Mouse (Mus musculus) right cerebral cortex, postnatal 36 days (tissue): ENCODE data around the gene Snx15.

Source experiments
- DNase-seq, 2 experiments: peaks; one replicate each; pipeline ENCODE4 v3.0.0; 2022; ENCODE audit warnings: low spot score in 2 of 2, mixed read lengths in 1 of 2

Gene Snx15

DNA sequence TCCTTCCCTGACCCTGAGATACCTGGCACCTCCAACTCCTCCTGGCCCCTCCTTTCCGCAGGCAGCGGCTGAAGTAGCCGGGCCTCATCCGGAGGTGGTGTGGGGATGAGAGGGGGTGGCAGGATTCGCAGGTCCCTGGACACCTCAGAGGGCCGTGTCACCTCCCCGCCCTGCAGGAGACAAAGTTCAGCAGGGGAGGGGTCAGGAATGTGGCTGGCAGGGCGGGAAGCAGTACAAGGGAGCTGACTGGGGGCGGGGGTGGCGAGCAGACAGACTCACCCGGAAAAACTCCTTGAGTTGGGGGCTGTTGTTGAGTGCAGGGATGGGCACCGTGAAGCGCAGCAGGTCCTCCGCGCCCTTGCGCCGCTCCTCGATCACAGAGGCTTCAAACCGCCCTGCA, 6.3 kb downstream of the Snx15 start:
- no peak for DNase-seq

DNA sequence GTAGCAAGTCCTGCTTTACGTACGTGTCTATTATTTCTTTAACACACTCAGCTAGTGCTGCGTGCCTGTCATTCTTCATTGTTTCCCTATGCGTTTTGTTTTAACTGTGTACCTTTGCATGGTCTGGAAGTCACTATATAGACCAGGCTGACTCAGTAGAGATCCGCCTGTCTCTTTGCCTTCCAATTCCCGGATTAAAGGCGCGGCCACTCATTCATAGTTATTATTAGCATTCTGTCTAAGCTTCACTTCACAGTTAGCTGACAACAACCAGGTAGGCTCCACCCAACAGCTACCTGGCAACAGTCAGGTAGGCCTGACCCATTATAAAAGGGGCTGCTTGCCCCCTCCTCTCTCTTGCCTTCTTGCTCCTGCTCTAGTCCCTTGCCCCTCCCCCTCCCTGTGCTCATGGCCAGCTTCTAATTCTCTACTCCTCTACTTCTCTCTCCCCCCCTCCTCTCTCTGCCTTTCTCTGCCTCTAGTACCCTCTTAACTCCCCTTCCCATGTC, 9.4 kb downstream of the Snx15 start:
- no peak for DNase-seq

DNA sequence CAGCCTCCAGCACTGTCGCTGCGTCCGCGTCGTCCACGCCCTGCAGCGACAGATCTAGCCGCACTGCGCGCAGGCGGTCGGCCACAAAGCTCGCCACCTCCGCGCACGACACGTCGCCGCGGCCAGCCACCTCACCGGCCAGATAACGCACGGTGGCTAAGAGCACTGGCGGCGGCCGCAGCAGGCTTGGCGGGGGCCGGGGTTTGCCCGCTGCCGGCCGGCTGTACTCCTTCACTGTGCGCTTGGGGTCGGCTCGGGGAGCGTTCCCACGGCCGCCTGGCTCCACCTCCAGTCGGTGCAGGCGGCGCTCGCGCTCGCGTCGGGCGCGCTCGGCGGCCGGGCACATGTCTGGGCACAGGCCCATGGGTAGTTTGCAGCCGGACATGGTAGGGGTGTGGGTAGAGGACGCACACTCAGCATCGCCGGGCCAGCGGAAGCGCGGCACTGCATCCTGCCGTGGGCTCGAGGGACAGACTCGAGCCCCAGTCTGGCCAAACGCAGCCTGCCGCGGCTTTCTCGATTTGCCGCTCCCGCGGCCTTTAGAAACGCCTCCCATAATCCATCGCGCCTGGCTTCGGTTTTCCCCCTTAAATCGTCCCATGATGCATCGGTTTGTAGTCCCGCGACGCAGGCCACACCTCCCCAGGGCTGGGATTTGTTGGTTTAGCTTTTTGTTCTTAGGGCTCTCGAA, 10.0 kb downstream of the Snx15 start, which contains the start of gene Sac3d1:
Gene Sac3d1, minus strand, starts transcription at position 665 of the 691 bp plus-strand sequence.
- peak; percentile 85 to 89 for DNase-seq

DNA sequence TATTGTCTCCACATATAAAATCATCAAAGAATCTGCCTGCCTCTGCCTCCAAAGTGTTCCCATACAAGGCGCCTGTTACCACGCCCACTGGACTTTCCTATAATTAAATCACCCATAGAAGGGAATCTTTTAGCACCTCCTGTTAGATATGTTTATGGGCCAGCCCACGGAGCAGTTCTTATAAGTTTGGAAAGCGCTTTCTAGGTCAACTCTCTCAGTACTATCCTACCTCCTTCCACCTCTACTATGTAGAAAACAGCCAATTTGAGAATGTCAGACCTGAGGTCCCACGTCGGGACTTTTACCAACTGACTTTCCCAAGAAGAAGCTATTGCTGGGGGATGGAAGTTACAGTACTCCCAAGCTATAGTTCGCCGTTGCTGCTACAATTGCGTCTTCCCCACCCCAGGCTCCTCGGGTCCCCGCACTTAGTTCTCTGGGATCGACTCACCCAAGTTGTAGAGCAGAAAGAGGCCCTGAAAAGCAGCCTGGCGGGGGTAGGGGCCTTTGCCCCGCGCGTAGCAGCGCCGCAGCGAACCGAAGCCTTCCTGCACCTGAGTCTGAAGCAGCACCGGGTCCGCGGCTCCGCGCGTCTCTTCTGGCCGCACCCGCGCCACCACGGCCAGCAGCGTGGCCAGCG, 10.6 kb downstream of the Snx15 start:
- DNase-seq: no peak

DNA sequence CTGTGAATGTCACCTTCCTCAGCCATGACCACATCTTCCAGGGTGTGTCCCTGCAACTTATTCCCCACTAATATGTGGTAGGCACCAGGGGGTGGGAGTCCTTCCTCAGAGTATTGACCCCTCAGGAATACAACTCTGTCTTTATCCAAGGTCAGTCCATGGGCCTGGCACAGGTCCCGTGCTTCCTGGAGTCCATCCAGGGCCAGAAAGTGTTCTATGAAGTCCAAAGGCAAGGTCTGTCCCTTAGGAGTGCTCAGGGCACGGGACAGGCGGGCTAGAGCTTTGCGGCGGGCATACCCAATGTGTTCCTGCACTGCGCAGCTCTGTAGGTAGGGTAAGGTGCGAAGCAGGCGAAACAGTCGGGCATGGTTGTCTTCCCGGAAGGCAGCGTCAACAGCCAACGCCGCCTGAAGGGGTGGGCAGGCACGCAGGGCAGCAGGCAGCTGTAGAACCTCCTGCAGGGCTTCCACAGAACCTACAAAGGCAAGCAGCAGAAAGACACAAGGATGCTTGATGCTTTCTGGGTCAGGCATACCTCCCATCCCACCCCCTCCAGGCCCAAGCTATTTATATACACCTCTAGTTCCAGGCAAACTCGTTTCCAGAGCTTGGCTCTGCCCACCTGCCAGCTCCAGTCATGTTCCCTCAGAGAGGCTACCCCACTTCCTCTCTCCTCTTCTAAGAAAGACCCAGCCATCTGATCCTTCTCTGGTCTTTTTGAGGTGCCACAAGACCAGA, 11.8 kb downstream of the Snx15 start:
- DNase-seq: no peak

DNA sequence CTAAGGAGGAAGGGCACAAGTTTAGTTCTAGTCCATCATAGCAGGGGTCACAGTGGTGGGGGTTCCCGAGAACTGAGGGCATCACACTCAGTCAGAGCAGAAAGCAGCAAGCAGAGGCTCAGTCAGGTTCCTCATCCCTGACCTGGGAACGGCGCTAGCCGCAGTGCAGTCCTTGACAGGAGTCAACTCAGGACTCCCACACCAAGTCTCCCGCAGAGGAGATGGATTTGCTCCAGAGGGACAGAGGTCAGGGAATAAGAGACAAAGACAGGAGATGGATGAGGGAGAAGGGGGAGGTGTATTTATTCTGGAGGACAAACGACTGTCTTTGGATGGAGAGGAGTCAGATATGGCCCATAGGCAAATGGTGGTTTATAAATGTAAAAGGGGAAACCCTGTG, 15.0 kb downstream of the Snx15 start:
- no peak for DNase-seq

DNA sequence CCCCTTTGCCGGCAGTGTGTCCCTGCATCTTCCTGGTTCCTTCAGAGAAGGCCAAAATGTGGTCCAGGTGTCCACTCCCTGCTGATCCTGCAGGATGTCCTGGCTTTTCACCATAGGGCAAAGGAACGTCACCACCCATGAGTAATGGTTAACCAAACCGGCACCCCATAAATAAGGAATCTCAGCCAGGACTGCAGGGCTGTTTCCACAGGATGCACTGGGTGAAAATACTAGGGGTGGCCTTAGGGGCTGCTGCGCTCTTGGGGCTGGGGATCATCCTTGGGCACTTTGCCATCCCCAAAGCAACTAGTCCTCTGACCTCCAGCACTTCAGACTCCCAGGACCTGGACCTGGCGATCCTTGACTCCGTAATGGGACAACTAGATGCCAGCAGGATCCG, 22.5 kb downstream of the Snx15 start, which contains the start of gene Naaladl1:
Gene Naaladl1, plus strand, starts transcription at position 197 of the 400 bp plus-strand sequence.
- DNase-seq: no peak

DNA sequence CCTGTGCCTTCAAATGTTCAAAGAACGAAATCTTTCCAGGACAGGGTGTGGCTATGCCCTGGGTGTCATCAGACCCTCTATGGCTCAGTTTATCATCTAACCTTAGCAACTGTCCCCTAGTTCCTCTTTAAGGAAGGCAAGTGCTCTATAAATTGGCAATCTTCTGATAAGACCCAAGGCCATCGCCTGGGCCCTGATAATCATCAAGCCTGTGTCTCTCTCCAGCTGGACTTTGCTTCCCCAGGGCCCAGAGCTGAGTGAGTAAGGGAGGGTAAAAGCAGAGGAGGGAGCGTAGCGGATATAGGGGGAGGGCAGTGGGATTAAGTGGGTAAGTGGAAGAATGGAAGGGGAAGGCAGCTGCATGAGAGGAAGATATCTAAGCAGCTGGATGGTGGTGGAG, 23.6 kb downstream of the Snx15 start:
- DNase-seq: no peak

DNA sequence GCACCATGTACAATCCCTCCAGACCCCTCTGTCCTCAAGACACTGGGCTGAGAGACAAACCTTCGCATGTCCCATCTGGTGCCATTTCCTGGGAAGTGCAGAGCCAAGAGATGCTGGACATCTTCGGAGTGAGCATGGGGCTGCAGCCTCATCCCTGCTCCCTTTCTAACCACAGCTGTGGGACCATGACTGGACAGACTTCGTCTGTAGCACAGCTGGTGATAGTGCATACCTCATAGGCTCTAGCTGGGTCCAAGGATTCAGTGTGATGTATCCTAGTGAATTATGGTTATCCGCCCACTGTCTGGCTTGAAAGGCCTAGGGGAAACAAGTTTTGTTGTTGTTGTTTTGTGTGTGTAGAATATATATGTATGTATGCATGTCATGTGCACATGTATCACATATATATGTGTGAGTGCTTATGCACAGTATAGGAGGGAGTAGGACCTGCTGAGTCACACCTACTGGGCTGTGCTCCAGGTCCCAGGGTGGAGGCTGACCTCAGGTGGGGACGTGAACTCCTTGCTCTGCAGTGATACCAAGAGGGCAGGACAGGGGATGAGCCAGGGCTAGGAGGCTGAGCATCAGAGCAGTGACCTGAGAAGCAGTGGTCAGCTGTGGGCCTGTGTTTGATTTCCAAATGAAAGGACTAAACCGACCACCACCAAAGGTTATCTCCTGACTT, 25.8 kb downstream of the Snx15 start:
- DNase-seq: no peak

DNA sequence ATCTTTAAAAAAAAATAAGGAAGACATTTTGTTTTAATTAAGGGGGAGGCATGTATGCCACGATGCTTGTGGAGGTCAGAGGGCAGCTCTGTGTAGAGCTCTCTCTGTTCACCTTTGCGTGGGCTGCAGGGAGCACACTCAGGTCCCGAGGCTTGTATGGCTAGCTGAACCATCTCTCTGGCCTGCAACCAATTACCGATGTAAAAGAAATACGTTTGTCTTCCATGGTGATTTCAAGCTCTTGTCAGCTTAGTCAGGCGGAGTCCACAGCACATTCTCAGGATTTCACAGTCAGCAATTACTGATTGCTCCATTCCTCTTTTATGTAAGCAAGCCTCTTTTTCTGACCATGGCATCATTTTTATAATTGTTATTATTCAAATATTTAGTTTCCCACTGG, 26.9 kb downstream of the Snx15 start:
- no peak for DNase-seq

DNA sequence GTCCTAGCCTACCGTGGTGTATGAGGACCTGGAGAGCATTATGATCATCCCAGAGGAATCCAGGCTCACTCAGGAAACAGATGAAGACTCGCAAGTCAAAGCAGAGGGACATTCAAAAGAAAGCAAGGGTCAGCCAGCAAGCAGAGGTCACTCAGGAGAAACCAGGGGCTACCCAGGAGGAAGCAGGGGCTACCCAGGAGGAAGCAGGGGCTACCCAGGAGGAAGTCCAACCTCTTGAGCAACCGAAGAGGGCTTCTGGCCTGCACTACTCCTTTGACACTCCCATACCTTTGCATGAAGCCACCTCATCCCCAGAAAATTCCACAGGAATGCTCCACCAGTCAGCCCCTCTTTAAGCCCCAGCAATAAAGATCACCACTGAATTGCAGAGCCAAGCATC, 30.3 kb downstream of the Snx15 start:
- no peak for DNase-seq

DNA sequence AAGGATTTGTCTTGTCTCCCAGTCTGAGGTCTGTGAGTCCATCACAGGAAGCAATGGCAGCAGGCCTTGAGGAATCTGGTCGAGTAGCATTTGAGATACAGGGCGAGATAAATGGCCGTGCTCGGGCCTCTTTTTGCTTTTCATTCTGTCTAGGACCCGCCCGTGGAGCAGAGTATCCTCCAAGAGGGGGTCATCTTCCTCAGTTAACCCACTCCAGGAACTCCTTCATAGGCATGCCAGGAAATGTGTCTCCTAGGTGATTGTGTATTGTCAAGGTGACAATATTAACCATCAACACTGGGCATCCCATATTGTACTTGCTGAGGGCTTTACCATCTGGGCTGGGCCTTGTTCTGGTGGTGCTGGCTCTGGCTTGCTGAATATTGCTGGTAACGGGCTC, 34.0 kb downstream of the Snx15 start, which contains the start of gene AC131692.1:
Gene AC131692.1, plus strand, starts transcription at position 301 of the 400 bp plus-strand sequence.
- no peak for DNase-seq

DNA sequence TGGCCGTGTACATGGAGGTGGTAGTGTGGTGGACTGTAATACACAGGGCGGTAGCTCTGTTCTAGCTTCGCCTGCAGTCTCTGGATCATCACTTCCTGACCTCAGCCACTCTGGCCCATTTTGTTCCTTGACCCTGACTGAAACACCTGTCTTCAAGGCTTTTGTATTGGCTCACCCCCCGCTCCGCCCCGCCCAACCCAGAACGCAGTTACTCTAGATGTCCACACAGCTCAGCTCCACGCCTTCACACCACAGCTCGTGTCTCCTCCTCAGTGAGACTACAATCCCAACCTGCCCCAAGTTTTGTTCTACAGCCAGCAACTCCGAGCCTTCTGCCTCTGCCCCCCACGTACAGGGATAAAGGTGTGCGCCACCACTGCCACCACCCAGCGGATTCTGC, 39.3 kb downstream of the Snx15 start:
- no peak for DNase-seq

DNA sequence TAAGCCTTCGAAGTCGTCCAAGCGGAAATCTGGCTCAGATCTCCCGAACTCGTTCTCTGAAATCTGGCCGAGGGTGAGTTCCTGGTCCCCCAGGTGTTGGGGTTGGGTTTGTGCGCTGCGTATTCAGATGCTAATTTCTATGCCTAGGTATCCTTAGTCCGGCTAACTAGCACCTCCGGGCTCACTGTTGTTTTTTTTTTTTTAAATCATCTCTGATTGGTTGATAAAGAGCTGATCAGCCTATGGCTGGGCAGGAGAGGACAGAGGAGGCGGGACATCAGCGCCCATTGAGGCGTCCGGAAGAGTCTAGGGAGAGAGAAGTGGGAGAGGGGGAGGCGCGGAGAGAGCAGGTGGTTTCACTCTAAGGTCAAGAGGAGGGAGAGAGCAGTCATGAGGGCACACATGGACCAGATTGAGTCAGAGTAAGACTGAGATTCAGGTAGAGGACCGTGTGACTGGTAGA, 42.7 kb downstream of the Snx15 start:
- DNase-seq: no peak

DNA sequence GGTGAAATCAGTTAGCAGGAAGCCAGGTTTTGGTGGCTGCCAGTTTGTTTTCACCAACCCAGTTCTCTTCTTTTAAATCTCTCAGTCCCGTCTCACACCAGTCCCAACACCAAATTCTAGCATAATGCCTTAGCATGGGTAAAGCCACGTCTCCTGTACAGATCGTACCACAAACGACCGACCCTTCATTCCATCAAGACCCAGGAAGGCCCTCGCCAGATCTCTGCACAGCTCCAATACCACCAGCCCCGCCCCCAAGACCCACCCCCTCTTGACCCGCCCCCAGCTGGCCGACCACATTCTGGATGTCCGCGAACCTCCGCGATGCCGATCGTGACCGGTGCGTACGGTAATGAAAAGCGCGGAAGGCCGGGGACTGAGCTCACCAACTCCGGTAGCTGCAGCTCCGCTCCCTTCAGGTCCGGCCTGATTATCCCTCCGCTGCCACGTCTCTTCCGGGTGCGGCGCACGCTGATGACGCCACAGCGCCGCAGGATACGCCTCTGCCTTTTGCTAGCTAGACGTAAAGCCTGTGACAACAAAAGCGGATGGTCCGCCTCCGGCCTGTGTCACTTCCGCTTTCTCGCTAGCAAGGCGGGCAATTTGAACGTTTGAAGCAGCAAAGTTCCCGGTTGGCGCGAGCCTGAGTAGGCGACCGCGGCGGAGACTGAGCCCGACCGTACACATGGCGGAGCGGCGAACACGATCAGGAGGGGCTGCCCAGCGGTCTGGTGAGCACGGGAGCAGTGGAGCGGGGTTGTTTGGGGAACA, 43.4 kb downstream of the Snx15 start, which contains the start of the genes Zfpl1 and Cdca5:
Gene Zfpl1, minus strand, starts transcription at position 479 of the 771 bp plus-strand sequence.
Gene Cdca5, plus strand, starts transcription at position 506 of the 771 bp plus-strand sequence.
- peak; percentile 97 for DNase-seq

DNA sequence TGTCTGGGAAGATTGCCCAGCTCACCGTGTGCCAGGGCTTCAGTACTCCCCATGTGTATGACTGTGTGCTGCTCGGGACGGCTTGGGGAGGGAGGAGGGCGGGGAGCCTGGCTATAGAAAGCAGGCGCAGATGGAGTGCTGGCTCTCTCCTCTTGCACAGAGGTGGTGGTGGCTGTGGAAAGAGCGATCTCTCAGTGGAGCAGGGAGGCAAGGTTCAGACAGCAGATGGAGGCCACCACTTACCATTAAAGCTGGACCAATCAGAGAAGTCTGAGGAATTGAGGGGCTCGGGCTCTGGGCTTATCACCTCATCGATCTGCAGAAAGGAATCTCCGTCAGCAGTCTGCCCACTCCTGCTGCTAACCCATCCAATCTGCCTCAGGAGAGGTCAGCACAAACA, 45.9 kb downstream of the Snx15 start, which contains the start of gene Gm28374:
Gene Gm28374, minus strand, starts transcription at position 101 of the 400 bp plus-strand sequence.
- no peak for DNase-seq

DNA sequence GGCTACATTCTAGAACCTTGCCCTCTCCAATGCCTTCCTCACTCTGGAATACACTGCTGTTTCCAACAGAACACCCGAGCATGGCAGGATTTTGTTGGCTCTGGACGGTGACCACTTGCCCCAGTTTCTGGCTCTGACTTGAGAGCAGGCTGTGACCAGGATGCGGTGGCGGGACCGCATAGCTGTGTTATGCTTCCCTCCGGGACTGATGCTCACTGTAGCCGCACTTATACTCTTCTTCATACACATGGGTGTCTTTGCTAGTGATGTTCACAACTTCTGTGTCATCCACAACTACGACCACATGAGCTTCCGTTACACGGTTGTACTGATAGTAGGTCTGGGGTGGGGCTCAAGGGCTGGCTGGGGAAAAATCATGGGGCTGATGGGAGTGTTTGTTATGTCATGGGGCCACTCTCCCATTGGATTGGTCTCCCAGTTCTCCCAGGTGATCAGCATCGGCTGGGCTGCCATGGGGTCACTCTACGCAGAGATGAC, 48.1 kb downstream of the Snx15 start, which contains the start of gene Tmem262:
Gene Tmem262, plus strand, starts transcription at position 51 of the 498 bp plus-strand sequence.
- DNase-seq: no peak

DNA sequence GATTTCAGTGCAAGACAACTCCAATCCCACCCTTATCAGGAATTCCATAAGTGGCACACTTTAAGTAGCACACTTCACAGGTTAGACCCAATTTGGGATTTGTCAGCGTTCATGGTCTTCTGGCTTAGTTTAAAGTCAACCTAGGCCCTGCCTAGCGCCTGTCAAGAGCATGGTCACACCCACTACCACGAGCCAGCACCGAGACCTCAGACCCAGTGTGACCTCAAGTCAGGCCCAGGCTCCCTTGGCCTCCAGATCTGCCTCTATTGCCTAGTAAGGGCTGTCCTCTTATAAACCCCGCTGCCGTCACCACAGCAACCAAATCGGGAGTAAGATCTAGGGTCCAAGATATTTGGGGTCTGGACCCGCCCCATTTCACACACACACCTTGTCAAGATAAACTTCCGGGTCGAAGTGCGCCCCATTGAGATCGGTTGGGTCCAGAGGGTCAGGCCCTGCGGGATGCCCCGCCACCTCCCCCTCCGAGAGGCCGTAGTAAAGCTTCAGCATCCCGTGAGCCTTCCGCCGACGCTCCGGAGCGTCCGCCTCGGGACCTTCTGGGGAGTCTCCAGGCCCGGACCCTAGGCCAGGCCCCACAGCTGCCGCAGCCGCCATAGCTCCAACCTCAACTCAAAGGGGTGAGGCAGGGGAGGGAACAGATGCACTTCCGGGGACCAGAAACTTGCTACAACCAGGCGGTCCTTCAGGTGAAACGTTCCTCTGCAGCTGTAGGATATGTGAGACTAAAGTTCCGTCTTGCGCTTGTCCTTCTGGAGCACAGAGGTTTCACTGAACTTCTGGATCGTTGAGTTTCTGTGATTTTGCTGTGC, 51.3 kb downstream of the Snx15 start, which contains the start of gene Vps51:
Gene Vps51, minus strand, starts transcription at position 668 of the 830 bp plus-strand sequence.
- peak; percentile 82 to 83 for DNase-seq

DNA sequence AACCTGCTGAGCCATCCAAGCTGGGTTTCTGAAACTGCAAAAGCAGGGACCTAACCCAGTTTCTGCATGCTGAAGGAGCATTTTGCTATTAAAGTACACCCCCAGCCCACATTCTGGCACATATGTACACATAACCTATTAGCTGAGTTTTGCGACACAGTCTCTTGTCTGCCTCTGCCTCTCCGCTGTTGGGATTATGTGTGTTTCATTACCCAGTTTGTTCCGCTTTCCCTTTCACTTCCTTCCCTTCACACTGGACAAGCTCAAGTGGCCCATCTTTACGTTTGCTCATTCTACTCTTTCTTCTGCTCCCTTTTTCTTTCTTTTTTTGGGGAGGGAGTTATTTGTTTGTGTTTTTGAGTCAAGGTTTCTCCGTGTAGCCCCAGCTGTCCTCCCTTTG, 54.2 kb downstream of the Snx15 start:
- DNase-seq: no peak
